Mouse (Mus musculus): ENCODE data around the gene Thy1. TPM values are rescaled to one million over a fixed set of nuclear protein-coding genes. Genes with fewer than 3 reads are reported as not detected.

The Thy1 gene
- polyA plus RNA-seq, 1 experiment from 2014 or later, result 2.7 TPM

DNA sequence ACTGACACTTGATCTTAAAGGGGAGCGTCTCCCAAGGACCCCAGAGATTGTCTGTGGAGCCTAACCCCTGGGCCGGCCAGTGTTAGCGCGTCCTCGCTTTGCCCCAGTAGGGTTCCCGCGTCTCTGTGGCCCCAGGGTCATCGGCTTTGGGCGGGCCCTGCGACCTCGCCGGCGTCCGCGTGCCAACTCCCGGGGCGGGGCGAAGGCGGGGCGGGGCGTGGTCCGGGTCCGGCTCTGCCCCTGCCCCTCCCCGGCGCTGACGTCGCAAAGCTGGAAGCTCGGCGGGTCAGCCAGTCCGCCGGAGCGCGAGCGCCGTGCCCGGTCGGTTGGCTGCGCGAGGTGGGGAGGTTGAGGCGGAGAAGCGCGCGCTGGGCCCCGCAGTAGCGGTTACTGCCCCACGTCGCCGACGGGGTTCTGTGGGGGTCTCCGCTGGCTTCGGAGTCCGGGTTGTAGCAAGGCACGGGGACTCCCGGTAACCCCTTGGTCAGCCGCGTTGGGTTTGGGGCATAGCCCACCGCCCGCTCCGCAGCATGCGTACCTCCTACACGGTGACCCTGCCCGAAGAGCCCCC, 41.6 kb downstream of the Thy1 start:
- Histone ChIP-seq H3K27me3 (ENCODE audit: control insufficient read depth, insufficient read depth, low read length) (no peaks in the 10 kb centered on the region; the same call in 1 of the 2 replicates), H3K9me3 (ENCODE audit: control insufficient read depth, low read length) (no peaks in the 10 kb centered on the region), H3K4me3 (ENCODE audit: control insufficient read depth in 1 of 2, insufficient read depth in 1 of 2, low read depth in 1 of 2, low read length in 2 of 2) (peak overlapping the region; percentile 72 to 75), H3K9ac (ENCODE audit: low read length) (peak overlapping the region; percentile 96), H3K27ac (replicated peaks in 1 of 2; ENCODE audit: control insufficient read depth in 1 of 2, insufficient read depth in 1 of 2, low read depth in 2 of 2, low read length in 2 of 2) (peak overlapping the region; percentile 61 to 94), H3K4me2 (ENCODE audit: low read length) (peak overlapping the region; percentile 96), H3K36me3 (ENCODE audit: control insufficient read depth, insufficient read depth, low read length) (peaks cover 8% of the 10 kb centered on the region), H3K4me1 (ENCODE audit: control insufficient read depth in 2 of 2, insufficient read depth in 2 of 2, low read length in 2 of 2) (peaks cover 47 to 75% of the 10 kb centered on the region in 2 experiments)
- WGBS, result under 1% methylated on average over 62 of the region's 62 CpGs
- ATAC-seq (ENCODE audit: insufficient number of reproducible peaks, insufficient read depth, low FRiP score, low read depth), result peak; percentile 73

DNA sequence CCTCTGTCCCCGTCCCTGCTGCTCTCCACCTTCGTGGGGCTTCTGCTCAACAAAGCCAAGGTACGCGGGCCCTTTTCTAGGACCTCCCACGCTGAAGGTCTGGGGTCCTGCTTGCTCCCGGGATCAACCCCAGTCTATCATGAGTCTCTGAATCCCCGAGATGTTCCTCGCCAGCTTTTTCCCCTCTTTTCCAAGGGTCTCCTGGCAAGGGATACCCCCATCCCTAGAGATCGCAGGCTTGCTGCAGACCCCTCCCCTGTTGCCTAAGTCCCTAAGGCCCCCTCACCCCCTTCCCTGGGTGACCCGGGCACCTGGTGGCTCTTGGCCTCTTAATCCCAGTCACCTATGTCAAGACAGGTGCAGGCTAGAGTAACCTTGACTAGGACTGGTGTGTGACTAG, 42.1 kb downstream of the Thy1 start:
- Histone ChIP-seq H3K36me3 (ENCODE audit: control insufficient read depth, insufficient read depth, low read length) (peaks cover 14% of the 10 kb centered on the region), H3K4me1 (ENCODE audit: control insufficient read depth in 2 of 2, insufficient read depth in 2 of 2, low read length in 2 of 2) (peaks cover 46 to 75% of the 10 kb centered on the region in 2 experiments), H3K4me3 (ENCODE audit: control insufficient read depth in 1 of 2, insufficient read depth in 1 of 2, low read depth in 1 of 2, low read length in 2 of 2) (peak overlapping the region; percentile 72 to 75), H3K9me3 (ENCODE audit: control insufficient read depth, low read length) (no peaks in the 10 kb centered on the region), H3K9ac (ENCODE audit: low read length) (peak overlapping the region; percentile 96), H3K27ac (replicated peaks in 1 of 2; ENCODE audit: control insufficient read depth in 1 of 2, insufficient read depth in 1 of 2, low read depth in 2 of 2, low read length in 2 of 2) (peak overlapping the region; percentile 61 to 94), H3K4me2 (ENCODE audit: low read length) (peak overlapping the region; percentile 96), H3K27me3 (ENCODE audit: control insufficient read depth, insufficient read depth, low read length) (no peaks in the 10 kb centered on the region; the same call in 1 of the 2 replicates)
- no peak for ATAC-seq (ENCODE audit: insufficient number of reproducible peaks, insufficient read depth, low FRiP score, low read depth)
- WGBS, result 7% methylated on average over 10 of the region's 10 CpGs

- no peaks in the 10 kb centered on the region for H3K9me3 ChIP-seq (ENCODE audit: control insufficient read depth, low read length)
- peak overlapping the region; percentile 61 to 94 for H3K27ac ChIP-seq (replicated peaks in 1 of 2; ENCODE audit: control insufficient read depth in 1 of 2, insufficient read depth in 1 of 2, low read depth in 2 of 2, low read length in 2 of 2)
- ATAC-seq (ENCODE audit: insufficient number of reproducible peaks, insufficient read depth, low FRiP score, low read depth), result no peak
- H3K4me3 ChIP-seq (ENCODE audit: control insufficient read depth in 1 of 2, insufficient read depth in 1 of 2, low read depth in 1 of 2, low read length in 2 of 2), result peak overlapping the region; percentile 72 to 75
- WGBS, result 31% methylated on average over 15 of the region's 15 CpGs
- H3K36me3 ChIP-seq (ENCODE audit: control insufficient read depth, insufficient read depth, low read length), result peaks cover 21% of the 10 kb centered on the region
- peaks cover 42 to 67% of the 10 kb centered on the region in 2 experiments for H3K4me1 ChIP-seq (ENCODE audit: control insufficient read depth in 2 of 2, insufficient read depth in 2 of 2, low read length in 2 of 2)
- H3K4me2 ChIP-seq (ENCODE audit: low read length), result peak overlapping the region; percentile 96
- H3K27me3 ChIP-seq (ENCODE audit: control insufficient read depth, insufficient read depth, low read length), result no peaks in the 10 kb centered on the region; the same call in 1 of the 2 replicates
- peak overlapping the region; percentile 96 for H3K9ac ChIP-seq (ENCODE audit: low read length)
Measured at GRCm38 (mm10) chr9:44085741-44086665, 42.8 kb downstream of the Thy1 start.

DNA sequence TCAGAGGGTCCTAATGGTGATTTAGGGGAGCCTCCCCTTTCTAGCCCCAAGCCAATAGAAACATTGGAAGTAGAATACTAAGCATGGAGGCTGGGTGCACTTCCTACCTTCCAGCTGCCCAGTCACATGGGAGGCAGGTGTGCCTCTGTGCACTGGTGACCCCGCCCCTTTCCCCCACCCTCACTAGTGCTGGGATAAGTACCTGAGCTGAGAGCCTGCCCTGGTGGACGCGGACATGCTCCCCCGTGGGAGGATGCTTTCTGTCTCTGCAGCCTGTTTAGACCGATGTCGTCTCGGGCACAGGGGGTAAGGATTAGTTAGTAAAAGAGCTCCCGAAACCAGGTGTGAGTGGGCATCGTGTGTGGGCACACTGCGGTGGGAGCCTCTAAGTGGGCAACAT, 43.8 kb downstream of the Thy1 start:
- Histone ChIP-seq H3K4me3 (ENCODE audit: control insufficient read depth in 1 of 2, insufficient read depth in 1 of 2, low read depth in 1 of 2, low read length in 2 of 2) (peak overlapping the region; percentile 31 to 75), H3K4me2 (ENCODE audit: low read length) (peak overlapping the region; percentile 96), H3K4me1 (ENCODE audit: control insufficient read depth in 2 of 2, insufficient read depth in 2 of 2, low read length in 2 of 2) (peaks cover 39 to 59% of the 10 kb centered on the region in 2 experiments), H3K9ac (ENCODE audit: low read length) (peak overlapping the region; percentile 96), H3K27me3 (ENCODE audit: control insufficient read depth, insufficient read depth, low read length) (no peaks in the 10 kb centered on the region; the same call in 1 of the 2 replicates), H3K9me3 (ENCODE audit: control insufficient read depth, low read length) (no peaks in the 10 kb centered on the region), H3K27ac (replicated peaks in 1 of 2; ENCODE audit: control insufficient read depth in 1 of 2, insufficient read depth in 1 of 2, low read depth in 2 of 2, low read length in 2 of 2) (peak overlapping the region; percentile 86 to 94), H3K36me3 (ENCODE audit: control insufficient read depth, insufficient read depth, low read length) (peaks cover 30% of the 10 kb centered on the region)
- no peak for ATAC-seq (ENCODE audit: insufficient number of reproducible peaks, insufficient read depth, low FRiP score, low read depth)
- WGBS, result 32% methylated on average over 10 of the region's 10 CpGs

DNA sequence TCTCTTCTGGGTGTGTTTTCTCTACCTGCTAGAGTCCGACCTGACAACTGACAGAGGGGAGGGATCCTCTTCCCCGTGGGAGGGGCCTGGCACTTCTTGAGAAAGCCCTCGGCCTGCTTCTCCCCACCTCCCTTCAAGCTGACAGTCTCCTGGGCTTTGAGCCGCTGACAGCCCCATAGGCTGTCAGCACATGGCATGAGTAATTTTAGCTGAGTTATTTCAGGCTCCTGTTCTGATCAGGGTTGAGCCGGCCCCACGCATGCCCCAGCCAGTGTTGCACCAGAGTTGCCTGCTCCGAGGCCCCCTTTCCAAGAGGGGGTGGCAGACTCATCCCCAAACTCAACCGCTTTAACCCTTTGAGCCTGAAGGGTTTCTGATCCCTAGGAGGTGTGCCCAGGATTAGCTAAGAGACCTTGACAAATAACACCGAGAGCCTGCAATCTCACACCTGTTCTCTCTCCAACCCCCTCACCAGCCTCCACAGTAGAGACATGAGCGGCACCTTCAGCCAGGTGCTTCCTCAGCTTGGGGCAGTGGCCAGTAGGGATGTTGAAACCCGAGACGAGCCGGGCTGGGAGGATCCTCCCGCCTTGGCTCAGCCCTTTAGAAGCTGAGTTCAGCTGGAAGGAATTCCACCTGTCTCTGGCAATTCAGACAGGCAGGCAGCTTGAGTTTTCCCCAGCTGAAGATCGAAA, 44.7 kb downstream of the Thy1 start:
- H3K4me1 ChIP-seq (ENCODE audit: control insufficient read depth in 2 of 2, insufficient read depth in 2 of 2, low read length in 2 of 2), result peaks cover 38 to 51% of the 10 kb centered on the region in 2 experiments
- WGBS, result 5% methylated on average over 15 of the region's 15 CpGs
- peaks cover 40% of the 10 kb centered on the region for H3K36me3 ChIP-seq (ENCODE audit: control insufficient read depth, insufficient read depth, low read length)
- no peaks in the 10 kb centered on the region; the same call in 1 of the 2 replicates for H3K27me3 ChIP-seq (ENCODE audit: control insufficient read depth, insufficient read depth, low read length)
- no peaks in the 10 kb centered on the region for H3K9me3 ChIP-seq (ENCODE audit: control insufficient read depth, low read length)
- H3K4me3 ChIP-seq (ENCODE audit: control insufficient read depth in 1 of 2, insufficient read depth in 1 of 2, low read depth in 1 of 2, low read length in 2 of 2), result peak overlapping the region; percentile 31 to 75
- peak; percentile 72 for ATAC-seq (ENCODE audit: insufficient number of reproducible peaks, insufficient read depth, low FRiP score, low read depth)
- peak overlapping the region; percentile 96 for H3K9ac ChIP-seq (ENCODE audit: low read length)
- peak overlapping the region; percentile 93 to 94 for H3K27ac ChIP-seq (replicated peaks in 1 of 2; ENCODE audit: control insufficient read depth in 1 of 2, insufficient read depth in 1 of 2, low read depth in 2 of 2, low read length in 2 of 2)
- H3K4me2 ChIP-seq (ENCODE audit: low read length), result peak overlapping the region; percentile 96

- Histone ChIP-seq H3K27me3 (ENCODE audit: control insufficient read depth, insufficient read depth, low read length) (no peaks in the 10 kb centered on the region; the same call in 1 of the 2 replicates), H3K36me3 (ENCODE audit: control insufficient read depth, insufficient read depth, low read length) (peaks cover 51% of the 10 kb centered on the region), H3K4me3 (ENCODE audit: control insufficient read depth in 1 of 2, insufficient read depth in 1 of 2, low read depth in 1 of 2, low read length in 2 of 2) (peak overlapping the region in 1 of 2 experiments; percentile 75; a peak in 1 of 4 replicates), H3K4me2 (ENCODE audit: low read length) (peak overlapping the region; percentile 96), H3K4me1 (ENCODE audit: control insufficient read depth in 2 of 2, insufficient read depth in 2 of 2, low read length in 2 of 2) (peaks cover 37 to 42% of the 10 kb centered on the region in 2 experiments), H3K9me3 (ENCODE audit: control insufficient read depth, low read length) (no peaks in the 10 kb centered on the region), H3K9ac (ENCODE audit: low read length) (peak overlapping the region; percentile 96), H3K27ac (replicated peaks in 1 of 2; ENCODE audit: control insufficient read depth in 1 of 2, insufficient read depth in 1 of 2, low read depth in 2 of 2, low read length in 2 of 2) (peak overlapping the region; percentile 93 to 94)
- 24% methylated on average over 12 of the region's 12 CpGs for WGBS
- no peak for ATAC-seq (ENCODE audit: insufficient number of reproducible peaks, insufficient read depth, low FRiP score, low read depth)
Measured at GRCm38 (mm10) chr9:44088877-44089608, 45.9 kb downstream of the Thy1 start.

Measured in heart, embryonic 14.5 days (tissue).